Mouse (Mus musculus) lung, postnatal 25 days (tissue): ENCODE data around the gene Zfp683.
A peak's percentile ranks its signal among the peaks of the same experiment; 100 is the strongest.

Source experiments
- DNase-seq: peaks from one replicate; pipeline ENCODE4 v3.0.0; 2022; ENCODE audit warnings: low spot score

The Zfp683 gene

DNA sequence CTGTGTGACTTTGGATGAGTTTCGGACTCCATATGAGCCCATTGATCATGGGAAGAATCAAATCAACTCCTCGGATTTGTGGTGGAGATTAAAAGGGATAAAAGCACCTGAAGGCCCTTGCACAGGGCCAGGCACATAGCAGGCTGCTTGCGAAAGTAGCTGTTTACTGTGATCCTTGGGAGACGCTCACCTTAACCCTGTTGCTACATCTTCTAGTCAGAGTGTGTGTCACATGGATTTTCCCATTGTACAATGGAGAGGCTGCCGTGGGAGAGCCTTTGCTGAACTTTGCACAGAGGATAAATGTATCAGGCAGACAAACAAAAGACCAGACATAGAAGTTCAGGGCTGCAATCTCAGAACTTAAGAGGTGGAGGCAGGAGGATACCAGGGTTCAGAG, 1.7 kb upstream of the Zfp683 start:
- no peak for DNase-seq

DNA sequence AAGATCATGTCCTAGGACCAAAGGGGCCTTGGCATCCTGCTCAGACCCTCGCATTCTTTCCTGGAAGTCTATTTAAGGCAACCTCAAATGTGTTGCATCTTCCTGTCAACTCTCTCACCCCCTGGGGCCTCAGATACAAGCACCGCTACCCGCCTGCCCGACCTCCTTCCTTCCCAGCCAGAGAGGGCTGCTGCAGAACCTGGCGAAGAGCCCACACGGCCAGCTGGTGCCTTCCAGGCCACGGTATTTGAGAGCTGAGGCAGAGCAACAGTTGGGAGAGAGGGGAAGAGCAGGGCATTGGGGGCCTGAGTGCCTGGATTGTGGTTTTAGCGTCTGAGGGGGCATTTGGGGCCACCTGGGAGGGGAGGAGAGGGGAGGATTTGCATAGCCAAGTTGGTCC, 1.1 kb upstream of the Zfp683 start:
- no peak for DNase-seq

DNA sequence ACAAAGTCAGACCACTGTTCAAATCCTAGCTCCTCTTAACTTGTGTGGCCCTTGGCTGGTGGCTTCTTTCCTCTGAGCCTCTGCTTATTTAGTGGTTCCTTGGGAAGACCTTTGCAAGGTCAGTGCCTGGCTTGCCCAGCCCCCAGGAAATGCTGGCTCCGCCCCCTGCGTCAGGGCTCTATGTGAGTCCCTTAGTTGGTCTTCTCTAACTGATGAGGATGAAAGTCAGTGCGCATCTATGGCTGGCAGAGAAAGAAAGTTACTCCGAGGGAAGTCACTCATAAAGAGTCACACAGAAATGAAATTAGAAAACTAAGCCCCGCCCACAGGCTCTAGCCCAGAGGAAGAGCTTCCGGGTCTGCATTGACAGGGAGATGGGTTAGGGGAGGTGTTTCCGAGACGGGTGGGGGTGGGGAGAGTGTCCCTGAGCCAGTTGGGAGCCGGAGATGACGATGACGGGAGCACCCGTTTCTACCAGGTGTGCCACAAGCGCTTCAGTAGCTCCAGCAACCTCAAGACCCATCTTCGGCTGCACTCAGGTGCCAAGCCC, 4.6 kb downstream of the Zfp683 start:
- DNase-seq: no peak

DNA sequence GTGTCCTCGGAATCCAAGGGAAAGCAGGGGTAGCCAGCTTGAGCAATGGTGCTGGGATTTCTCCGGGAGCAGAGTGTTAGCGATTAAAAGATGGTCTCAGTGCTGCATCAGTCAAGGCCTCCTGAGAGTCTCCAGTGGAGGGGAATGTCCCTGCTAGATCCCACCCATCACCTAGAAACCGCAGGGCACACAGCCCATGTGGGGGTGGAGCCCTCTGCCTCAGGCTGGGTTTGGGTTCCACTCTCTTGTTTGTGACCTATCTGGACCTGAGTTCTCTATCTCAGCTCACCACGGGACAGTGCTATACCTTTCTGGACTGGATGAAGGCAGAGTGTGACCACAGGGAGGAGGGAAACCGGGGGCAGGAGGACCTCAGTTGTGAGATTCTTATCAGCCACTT, 5.3 kb downstream of the Zfp683 start:
- DNase-seq: no peak

DNA sequence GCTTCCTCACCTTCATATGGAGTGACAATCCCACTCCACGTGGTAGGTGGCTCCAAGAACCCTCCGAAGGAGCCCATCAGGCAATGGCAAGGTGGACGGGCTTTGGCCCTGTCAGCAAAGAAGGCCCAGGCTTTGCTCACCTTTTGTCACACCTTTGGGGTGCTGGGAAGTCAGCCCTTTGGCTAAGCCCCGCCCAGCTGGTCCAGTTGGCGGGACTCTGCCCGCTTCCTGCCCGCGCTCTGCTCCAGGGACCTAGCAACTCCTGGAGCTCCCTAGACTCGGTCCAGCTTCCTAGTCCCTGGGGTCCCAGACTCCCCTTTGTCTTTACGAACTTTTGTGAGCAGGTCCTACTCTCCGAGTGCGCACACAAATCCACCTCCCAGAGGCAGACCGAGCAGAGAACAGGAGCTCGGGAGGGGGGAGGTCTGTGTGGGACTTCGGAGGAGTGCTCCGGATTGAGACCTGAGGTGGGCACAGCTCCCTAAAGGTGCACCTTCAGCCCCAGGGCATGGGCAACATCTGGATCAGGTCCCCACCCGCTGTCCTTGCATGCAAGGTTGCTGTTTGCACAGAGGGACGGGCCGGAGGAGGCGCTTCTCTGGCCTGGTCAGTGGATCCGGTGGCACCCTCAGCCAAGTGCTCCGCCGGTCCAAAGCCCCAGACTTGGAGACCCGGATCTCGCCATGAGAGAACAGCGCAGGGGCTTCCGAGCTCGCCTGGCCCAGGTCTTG, 6.7 kb downstream of the Zfp683 start, which contains the start of gene Crybg2:
Crybg2 (plus strand) TSS at position 681 of the 731 bp plus-strand sequence.
- DNase-seq: no peak

DNA sequence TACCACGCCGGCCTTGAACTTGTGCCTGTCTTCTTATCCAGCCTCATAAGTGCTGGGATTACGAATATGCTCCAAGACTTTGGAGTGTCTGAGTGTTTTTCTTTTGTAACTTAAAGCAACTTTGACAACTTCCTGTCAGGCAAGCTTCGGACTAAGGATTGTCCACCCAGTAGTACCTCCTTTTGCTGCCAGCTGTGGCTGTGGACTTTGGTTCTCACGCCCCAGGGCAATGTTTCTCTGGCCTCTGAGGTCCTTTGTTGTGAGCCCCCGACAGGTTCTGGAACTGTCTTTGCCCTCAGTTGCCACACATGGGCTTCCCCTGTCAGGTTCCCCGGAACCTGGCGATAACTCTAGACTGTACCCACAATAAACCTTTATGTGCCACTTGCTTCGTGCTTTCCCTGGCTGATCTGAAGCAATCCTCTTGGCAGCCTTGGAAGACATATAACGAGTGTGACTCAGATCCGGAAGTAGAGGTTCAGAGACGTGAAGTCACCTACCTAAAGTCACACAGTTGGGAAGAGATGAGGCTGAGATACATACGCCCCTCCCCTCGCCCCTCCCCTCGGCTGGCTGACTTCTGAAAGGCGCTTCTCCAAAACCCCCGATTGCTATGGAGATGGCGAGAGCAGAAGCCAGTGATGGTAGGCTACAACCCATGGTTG, 7.7 kb downstream of the Zfp683 start:
- no peak for DNase-seq

DNA sequence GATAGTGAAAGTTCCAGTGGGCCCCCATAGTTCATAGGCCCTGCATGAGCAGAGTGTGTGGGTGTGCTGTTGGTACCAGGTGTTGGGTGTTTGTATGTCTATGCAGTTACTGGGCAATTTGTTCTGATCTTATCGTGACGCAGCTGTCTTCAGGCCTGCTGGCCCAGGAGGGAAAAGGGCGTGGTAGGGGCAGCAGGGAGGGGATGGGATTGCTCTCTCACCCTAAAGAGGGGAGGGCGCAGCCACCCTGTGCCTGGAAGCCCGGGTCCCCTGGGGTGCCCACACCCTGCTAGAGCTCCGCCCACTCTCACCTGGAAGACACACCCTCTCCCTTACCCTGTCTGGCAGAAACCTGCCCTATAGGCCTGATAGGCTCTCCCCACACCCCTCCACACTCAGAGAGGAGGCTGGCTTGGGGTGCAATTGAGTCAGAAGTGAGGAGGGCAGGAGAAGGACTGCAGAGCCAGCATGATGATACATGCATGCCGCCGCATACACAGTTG, 8.4 kb downstream of the Zfp683 start:
- DNase-seq: no peak

DNA sequence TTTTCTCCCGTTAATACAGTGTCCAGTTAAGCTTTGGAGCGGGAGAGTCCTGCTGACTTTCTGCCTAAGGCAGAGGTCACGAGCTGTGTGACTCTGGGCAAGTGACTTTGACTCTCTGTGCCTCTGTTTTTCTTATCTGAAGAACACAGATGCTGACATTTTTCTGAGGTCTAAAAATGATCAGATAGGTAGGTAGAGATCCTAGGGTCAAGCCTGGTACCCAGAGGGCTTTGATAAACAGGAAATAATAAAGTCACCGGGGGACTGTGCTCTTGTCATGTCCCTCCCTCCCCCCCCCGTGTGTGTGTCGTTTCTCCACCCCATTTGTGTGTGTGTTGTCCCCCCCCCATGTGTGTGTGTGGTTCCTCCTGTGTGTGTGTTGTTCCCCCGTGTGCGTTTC, 8.9 kb downstream of the Zfp683 start:
- DNase-seq: no peak

DNA sequence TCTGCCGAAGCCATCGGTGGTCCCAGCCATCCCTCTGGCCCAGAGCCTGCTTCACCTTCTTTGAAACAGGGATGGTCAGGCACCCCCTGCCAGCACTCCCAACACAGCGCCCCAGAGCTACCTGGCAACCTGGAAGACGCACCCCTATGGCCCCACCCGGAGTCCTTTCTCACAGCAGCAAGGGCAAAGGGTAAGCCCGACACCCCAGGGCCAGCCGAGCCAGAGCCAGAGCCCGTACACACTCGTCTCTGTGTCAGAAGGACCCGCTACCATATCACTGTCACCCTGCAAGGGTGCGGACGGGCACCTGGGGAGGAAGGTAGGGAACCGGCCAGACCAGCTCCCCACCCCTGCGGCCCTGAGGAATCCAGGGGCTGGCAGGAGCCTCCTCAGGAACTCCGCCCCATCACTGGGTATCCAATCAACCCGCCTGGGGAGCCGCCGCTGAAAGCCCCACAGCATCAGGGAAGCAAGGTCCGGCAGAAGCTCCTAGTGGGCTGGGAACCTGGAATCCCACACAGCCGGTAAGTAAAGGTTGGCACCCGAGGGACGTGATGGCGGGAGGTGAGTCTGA, 11.9 kb downstream of the Zfp683 start:
- peak; percentile 54 for DNase-seq

DNA sequence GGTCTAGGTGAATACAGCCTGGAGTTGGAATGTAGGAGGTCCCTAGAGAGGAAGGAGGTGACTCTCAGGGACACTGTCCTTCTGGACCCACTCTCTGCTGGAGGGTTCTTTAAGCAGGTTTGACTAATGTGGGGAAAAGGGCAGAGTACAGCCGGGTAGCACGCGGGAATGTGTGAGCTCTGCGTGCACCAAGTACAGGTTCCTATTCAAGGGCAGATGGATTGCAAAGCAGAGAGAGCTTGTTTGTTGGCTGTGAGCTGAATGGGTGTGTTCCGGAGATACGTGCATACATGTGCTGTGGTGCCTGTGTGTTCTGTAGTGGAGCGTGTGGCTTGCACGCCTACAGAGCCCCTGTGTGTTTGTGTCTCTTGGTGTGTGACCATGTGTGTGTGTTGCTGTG, 13.7 kb downstream of the Zfp683 start:
- no peak for DNase-seq

DNA sequence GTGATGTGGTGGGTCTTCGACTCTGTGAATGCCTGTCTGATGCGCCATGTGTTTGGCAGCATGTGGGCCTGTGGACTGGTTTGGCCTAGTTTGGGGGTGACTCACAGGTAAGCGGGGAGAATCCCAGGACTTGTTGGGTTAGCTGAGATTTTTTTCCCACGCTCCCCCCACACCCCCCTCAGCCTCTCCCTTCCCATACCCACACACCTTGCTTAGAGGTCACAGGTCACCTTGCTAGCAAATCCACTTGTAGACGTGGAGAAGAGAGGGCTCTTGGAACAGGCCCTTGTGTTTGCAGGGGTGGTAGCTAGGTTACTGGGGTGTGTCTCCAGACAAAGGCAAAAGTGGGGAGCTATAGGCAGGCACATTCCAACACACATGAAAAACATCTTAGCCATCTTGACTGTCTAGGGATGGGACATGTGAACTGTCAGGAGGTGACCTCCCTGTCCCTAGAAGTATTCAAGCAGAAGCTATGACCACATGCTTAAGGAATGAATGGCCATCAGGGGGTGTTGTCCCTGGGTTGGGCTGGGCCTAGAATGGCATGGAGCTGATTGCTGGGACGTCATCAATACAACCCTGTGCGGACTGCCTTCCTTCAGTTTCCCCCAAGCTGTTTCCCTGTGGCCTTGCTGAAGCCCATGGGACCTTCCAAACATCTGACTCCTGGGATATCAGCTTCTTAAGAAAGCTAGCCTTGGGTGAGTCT, 14.4 kb downstream of the Zfp683 start:
- no peak for DNase-seq

DNA sequence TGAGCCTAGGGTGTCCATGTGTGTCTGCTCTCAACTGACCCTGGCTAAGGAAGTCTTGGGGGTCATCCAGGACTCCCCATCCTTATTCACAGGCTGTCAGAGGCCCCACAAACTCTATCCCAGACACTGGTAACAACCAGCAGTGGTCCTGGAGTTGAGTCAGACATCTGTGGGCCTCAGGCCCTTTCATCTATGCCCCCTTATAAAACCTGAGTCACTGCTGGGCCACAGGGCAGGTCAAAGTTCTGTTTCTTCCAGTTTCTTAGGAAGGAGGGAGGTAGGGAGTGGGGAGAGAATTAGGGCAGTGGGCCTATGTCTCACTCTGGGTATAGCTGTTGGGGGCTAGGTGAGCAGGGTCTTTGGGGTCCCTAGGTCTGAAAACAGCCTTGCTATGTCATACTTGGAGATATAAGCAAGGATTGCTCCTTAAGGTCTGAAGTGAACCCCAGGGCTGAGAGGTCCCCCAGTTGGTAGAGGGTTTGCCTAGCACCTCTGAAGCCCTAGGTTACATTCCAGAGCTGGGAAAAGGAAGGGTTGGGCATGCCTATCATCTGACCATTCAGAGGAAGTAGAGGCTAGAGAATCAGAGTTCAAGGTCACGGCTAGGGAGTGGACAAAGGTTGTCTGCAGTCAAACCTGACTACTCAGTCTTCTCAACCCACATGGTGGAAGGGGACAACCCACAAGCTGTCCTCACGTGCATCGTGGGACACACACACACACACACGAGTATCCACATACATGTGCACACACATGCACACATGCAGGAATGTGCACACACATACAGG, 15.3 kb downstream of the Zfp683 start:
- DNase-seq: no peak

DNA sequence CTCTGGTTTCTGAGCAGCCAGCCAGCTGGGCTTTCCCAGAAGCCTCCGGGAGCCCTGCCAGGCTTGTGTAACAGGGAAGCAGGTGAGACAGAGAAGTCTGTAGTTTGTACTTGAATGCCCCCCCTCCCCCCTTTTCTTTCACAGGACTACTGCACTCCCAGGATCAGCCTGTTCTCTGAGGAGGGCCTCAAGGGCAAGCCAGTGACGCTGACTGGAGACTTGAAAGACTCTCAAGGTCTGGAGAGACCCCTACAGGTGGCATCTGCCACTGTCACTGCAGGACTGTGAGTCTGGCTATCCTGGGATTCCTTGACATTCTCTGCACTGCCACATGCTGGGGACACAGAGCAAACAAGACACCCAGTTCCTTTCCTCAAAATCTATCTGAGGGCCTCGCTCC, 25.1 kb downstream of the Zfp683 start:
- DNase-seq: peak; percentile 48

DNA sequence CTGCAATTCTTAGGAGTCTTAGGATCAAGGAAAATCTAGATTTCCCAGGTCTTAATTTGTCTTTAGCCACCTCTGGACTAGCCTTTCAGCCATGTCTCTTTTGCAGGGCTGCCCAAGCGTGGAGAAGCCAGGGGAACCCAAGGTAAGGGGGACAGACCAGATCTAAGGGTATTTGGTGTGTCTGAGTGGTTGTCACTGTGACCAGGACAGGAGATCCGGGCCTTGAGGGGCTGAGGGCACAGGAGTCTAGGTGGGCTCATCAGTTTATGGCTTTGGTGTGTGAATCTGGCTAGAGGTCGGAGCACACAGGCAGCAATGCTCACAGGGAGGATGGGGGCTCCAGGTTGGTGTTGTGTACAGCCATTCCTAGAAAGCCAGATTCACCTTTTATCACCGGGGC, 27.0 kb downstream of the Zfp683 start:
- no peak for DNase-seq

DNA sequence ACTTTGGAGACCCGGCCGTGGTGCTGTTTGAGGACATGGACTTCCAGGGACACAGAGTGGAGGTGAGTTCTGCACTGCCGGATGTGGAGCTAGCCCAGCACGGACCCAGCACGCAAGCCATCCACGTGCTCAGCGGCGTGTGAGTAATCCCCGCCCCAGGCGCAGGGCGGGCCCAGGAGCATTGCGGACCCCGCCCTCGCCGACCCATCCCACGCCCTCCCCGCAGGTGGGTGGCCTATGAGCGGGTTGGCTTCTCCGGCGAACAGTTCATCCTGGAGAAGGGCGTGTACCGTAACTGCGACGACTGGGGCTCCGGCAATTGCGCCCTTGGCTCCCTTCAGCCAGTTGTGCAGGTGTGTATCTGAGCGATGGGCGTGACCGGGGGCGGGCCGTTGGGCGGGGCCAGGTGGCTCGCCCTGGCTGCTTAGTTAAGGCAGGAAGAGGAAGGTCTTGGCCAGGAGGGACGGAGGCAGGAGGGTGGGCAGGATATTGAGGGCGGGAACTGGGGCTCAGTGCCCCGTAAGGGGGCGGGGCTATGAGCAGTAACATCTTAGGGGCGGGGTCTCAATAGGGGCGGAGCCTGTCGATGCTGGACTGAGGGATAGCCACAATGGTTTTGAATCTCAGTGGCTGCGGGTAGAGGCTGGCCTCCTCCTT, 28.2 kb downstream of the Zfp683 start:
- DNase-seq: peak; percentile 89

DNA sequence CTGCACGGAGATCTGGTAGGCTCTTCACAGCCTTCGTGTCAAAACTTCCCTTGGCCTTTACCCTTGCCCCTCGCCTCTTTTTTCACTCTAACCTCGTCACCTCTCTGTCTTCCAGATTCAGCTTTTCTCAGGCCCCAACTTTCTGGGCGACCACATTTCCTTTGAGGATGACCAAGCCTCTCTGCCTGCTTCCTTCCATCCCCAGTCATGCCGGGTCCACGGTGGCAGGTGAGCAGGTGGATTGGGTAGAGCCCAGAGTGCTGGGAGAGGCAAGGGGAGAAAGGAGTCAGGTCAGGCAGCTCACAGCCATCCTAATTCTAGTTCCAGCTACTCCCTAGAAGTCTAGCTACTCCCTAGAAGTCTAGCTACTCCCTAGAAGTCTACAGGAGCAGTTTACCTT, 28.8 kb downstream of the Zfp683 start:
- no peak for DNase-seq

DNA sequence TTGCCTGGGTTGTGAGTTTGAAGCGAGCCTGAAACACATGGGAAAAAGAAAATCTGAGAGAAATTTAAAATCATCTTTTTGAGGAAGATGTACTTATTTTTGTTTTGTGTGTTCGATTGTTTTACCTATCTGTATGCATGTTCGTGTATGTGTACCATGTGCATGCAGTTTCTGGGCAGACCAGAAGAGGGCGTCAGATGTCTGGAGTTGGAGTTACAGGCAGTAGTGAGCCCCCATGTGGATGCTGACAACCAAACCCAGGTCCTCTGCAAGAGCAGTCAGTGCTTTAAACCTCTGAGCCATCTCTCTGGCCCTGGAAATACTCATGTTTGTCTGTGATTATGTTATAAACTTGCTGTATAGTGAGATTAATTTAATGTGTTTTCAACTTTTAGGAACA, 31.4 kb downstream of the Zfp683 start:
- DNase-seq: no peak

DNA sequence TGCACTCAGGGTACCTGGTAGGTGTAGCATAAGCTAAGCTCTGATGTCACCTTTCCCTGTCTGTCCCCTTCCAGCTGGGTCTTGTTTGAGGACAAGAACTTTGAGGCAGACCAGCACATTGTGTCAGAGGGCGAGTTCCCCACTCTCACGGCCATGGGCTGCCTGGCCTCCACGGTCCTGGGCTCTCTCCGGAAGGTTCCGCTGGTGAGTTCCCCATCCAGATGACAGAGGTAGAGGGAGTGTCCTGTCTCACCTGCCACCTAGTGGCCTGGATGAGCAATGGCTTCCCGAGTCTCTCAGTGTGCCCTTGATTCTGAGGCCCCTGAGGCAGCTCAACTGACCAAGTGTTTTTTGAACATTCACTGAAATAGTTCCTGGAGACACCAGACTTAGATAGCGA, 33.8 kb downstream of the Zfp683 start:
- DNase-seq: peak; percentile 42

DNA sequence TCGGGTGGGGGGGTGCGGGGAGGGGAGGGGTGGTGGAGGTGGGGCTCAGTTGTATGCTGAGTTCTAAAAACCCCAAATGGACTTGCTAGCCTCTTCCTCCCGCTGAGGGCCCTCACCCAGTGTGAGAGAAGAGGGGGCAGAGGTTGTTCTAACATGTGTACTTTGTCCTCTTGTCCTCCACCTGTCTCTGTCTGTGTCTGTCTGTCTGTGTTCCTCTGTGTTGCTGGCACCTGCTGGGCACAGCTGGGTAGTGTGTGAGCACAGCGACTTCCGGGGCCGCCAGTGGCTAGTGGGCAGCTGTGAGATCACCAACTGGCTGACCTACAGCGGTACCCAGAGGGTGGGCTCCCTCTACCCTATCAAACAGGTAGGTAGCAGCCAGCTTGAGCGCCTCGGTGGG, 35.4 kb downstream of the Zfp683 start:
- no peak for DNase-seq

DNA sequence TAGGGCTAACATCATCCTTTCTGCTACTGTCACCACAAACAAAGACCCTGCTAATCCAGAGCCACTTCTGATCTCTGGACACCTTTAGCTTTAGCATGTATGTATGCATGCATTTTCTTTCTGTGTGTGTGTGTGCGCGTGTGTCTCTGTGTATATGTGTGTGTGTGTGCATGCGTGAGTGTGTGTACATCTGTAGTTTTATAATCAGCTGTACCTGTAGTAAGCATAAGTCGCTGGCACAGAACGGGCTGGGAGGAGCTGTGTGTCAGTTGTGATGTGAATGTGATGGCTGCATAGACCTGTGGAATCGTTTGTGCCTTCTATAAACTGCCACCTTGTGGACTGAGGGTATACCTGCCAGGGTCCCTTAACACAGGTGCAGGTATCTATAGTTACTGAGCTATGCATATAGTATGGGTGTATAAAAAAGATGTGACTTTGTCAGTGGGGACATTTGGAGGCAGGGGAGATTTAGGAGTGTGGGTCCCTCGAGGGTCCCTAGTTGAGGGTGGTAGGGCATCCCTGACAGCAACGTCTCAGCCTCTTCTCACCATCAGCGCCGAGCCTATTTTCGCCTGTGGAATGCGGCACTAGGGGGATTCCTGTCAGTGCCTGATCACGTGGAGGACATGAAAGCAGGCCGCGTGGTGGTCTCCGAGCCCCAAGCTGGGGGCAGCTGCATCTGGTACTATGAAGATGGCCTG, 37.0 kb downstream of the Zfp683 start:
- no peak for DNase-seq

DNA sequence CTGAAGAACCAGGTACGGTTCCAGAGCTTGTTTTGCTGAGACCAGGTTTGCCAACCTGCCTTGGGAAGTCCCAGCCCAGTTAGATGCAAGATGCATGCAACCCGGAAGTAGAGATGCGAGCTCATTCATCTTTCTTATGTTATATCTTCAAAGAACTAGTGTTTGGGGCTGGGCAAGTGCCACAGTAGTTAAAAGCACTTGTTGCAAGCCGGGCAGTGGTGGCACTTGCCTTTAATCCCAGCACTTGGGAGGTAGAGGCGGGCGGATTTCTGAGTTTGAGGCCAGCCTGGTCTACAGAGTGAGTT, 37.5 kb downstream of the Zfp683 start:
- DNase-seq: no peak
